Mouse (Mus musculus): ENCODE data around the gene 1700049E17Rik1.
"Not testable (repeated sequence)": the region's sequence is repeated elsewhere in the genome, so short reads cannot be mapped to it uniquely, and the experiment has no call there.

1700049E17Rik1 gene

DNA sequence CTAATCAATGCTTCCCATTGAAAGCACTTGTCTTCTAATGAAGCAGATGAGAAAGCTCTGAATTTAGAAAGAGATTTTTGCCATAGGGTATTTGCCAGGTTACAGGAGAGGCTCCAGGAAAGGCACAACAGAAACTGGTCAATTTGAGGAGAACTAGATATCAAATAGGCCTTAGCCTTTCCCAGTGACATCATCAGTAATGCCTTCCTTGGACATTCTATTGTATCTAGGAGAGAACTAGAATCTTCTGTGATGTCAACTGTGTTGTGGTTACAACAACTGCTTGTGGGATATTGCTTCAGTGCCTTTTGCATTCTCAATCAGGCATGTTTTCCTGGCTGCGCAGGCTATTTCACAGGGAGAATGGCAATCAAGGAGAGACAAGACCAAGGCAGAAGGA lies at the start of gene 1700049E17Rik1:
Gene 1700049E17Rik1 (plus strand): TSS at position 301 of the 400 bp plus-strand sequence.
- not testable (repeated sequence) for DNase-seq (ENCODE audit: low spot score)

DNA sequence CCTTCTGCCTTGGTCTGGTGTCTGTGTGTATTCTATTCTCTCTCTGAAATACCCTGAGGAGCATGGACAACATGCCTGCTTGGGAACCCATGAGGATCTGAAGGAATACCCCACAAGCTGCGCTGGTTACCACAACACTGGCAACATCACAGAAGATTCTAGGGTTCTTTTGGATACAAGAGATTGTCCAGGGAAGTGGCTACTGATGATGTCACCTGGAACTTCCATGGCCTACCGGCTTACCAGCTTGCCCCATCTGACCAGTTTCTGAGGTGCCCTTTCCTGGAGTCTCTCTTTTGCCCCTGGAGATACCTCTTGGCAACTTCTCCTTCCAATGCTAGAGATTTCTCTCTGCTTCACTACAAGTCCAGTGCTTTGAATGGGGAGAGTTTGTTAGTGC lies 17.6 kb upstream of the 1700049E17Rik1 start, which contains the start of gene Gm7980:
Gene Gm7980 (minus strand): TSS at position 101 of the 400 bp plus-strand sequence.
- not testable (repeated sequence) for DNase-seq (ENCODE audit: low spot score)

DNA sequence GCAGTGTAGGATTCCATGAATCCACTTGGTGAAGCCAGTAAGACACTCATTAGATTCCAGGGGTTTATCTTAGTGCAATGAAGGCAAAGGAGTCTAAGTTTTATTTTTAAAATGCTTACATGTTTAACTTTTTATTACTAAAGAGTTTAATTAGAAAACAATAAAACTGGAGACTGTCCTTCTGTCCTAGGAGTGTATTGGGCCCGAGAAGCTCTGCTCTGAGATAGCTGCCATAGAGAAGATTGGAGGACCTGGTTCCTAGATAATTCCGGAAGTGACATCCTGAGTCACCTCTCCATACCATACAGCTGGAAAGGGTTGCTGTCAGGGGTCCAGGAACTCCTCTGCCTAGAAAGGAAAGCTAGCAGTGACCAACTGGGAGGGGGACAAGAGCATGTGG lies 18.9 kb downstream of the 1700049E17Rik1 start, which contains the start of gene 1700024B05Rik:
Gene 1700024B05Rik (plus strand): TSS at position 301 of the 400 bp plus-strand sequence.
- DNase-seq (ENCODE audit: low spot score): not testable (repeated sequence)

DNA sequence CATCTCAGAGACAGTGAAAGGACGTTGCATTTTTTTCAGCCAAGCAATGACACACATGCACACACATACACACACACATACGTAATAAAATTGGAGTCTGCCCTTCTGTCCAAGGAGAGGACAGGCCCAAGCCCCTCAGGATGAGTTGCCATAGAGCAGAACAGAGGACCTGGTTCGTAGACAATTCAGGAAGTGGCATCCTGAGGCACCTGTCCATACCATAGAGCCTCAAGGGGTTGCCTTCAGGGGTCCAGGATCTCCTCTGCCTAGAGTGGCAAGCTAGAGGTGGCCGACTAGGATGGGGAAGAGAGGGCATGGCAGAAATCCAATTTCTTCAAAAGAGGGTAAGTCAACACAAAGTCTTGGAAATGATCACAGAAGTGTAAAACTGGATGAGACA lies 39.3 kb downstream of the 1700049E17Rik1 start:
- not testable (repeated sequence) for DNase-seq (ENCODE audit: low spot score)

DNA sequence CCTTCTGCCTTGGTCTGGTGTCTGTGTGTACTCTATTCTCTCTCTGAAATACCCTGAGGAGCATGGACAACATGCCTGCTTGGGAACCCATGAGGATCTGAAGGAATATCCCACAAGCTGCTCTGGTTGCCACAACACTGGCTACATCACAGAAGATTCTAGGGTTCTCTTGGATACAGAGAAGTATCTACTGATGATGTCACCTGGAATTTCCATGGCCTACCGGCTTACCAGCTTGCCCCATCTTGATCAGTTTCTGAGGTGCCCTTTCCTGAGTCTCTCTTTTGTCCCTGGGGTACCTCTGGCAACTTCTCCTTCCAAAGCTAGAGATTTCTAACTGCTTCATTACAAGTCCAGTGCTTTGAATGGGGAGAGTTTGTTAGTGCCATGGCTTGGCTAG lies 43.1 kb downstream of the 1700049E17Rik1 start, which contains the start of gene Gm6401:
Gene Gm6401 (minus strand): TSS at position 101 of the 400 bp plus-strand sequence.
- DNase-seq (ENCODE audit: low spot score): not testable (repeated sequence)

DNA sequence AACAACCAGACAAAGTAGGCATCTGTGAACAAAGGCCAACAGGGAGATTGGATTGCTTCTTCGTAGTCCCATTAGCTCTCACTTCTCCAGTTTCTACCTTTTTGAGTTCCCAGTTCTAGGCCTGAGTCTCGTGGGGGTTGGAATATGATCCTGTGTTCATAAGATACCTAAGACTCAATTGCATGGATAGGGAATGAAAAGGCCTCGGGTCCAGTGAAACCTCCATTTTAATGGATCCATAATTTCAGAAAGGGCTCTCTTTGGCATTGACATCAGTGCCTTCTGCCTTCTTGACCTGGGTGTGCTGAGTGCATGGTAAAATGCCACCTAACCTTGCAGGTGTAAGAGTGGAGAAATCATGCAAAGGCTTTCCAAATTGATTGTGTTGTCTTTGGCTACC lies 43.8 kb downstream of the 1700049E17Rik1 start:
- DNase-seq (ENCODE audit: low spot score): not testable (repeated sequence)

All from layer of hippocampus, adult 9-10 months (tissue).